Mouse (Mus musculus) MEL-GATA-1-ER (cell line): ENCODE measurements at regions not wholly inside any gene's neighbourhood (a gene's known extent, or its start where the extent isn't known, plus 50 kb on each side); places are given as distances from the start of the nearest gene placed in this dataset.

Experiments used
- DNase-seq: peaks from one replicate; pipeline ENCODE4 v3.0.0-alpha.2; 2012; ENCODE audit warnings: low read depth; ENCODE audit errors: extremely low read depth

DNA sequence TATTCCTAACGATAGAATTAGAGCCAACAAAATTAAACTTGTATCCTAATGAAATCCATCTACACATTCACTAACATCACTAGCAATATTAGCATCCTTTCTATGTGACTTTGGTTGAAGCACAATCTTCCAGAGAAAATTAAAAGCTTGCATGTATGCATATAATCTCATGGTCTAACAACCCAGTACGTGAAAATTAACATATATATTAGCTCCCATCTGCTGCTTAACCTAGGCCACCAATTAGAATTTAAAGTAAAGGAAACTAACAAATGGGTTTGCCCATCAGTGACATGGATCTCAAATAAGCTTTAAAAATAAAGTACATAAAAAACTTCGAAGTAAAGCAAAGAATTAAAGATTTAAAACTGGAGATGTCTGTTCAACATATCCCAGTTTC is 278.9 kb upstream of the Gm21293 start:
- DNase-seq, result no peak

GRCm38 (mm10) chr10:103910098-103910497 is 232.7 kb upstream of the Gm21293 start:
- DNase-seq, result no peak

GRCm38 (mm10) chr10:103958183-103958582 is 184.6 kb upstream of the Gm21293 start:
- DNase-seq, result no peak

DNA sequence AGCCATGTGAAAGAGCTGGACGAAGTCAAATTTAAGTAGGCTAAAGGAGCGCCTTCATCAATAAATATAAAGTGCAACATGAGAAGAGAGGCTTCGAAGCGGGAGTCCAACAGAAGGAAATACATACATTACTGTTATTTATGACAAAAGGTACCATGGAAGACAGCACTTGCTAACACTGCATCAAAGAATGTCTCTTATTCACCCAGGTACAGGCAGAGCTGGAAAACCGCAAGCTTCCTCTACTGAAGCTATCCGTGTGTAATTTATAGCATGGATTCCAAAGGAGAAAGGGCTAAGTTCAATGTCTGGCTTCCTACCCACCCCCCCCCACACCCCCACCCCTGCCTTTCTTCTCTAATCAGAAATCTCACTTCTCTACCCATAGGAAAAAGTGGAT is 166.7 kb upstream of the Gm21293 start:
- DNase-seq, result no peak

- DNase-seq, result no peak
Observed at GRCm38 (mm10) chr10:103984287-103984956, 158.4 kb upstream of the Gm21293 start.

DNA sequence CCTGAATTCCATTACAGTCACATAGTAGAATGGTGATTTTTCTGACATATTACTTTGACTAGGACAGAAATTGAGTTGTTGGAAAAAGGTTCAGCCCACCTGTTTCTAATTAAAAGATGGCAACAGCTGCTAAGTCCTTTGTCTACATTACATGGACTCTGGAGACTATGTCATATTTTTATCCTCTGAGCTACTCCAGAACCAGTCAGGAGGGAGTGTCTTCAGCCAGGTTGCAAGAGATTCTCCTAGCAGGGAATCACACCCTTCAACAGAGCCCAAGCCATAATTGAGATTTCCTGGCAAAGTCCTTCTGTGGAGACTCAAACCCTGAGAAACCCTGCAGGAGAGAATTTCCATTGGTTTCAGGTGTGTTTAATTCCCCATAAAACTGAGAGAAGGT is 123.2 kb upstream of the Gm21293 start:
- DNase-seq, result no peak

DNA sequence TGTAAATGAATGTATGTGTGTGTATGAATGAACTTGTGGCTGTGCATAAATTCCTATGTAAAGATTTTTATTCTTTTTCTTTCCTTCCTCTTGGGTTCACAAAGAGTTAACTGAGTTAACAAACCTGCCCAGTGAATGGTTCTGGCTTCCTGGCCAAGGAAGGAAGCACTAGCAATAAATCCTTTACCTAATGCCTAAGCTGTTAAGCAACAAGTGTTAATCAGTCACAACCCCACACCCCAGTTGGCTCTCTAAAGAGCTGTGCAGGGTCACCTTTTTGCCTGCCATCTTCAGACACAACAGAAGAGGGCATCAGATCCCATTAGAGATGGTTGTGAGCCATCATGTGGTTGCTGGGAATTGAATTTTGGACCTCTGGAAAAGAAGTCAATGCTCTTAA is 121.2 kb upstream of the Gm21293 start:
- no peak for DNase-seq

DNA sequence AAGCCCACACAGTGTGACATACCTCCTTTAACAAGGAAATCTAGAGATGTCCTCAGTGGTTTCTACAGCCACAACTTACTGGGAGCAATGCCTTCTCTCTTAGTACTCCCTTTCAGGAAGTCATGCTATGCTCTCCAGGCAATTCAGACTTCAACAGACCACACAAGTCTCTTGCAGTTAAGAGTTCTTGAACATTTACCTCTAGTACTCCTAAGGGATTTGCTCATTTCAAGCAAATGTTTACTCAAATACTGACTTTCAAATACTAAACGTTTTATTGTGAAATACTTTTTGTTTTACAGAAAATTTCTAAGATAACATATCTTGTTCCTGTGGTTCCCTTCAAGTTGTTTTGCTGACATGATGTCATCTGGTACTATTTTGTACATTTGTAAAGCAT is 114.6 kb upstream of the Gm21293 start:
- no peak for DNase-seq

- no peak for DNase-seq
Observed at GRCm38 (mm10) chr10:104032771-104033170, 110.0 kb upstream of the Gm21293 start.

DNA sequence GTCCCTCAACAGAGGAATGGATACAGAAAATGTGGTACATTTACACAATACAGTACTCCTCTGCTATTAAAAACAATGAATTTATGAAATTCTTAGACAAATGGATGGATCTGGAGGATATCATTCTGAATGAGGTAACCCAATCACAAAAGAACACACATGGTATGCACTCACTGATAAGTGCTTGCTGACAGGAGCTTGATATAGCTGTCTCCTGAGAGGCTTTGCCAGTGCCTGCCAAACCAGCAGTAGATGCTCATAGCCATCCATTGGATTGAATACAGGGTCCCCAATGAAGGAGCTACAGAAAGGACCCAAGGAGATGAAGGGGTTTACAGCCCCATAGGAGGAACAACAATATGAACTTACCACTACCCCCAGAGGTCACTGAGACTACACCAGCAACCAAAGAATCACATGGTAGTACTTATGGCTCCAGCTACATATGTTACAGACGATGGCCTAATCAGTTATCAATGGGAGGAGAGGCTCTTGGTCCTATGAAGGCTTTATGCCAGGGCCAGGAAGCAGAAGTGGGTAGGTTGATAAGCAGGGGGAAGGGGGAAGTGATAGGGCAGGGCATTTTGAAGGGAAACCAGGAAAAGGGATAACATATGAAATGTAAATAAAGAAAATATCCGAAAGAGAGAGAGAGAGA is 100.9 kb upstream of the Gm21293 start:
- peak; percentile 41 for DNase-seq

GRCm38 (mm10) chr10:104042387-104042775 is 100.4 kb upstream of the Gm21293 start:
- DNase-seq, result peak; percentile 21

- DNase-seq, result peak; percentile 4
Observed at GRCm38 (mm10) chr10:104043569-104043968, 99.2 kb upstream of the Gm21293 start.
